Mouse (Mus musculus) forebrain, embryonic 13.5 days (tissue): ENCODE results near the gene Ubn1. TPM values are rescaled to one million over a fixed set of nuclear protein-coding genes. Genes with fewer than 3 reads are reported as not detected.

Experiments used
- ATAC-seq: fragments of 200-750 bp; cut with Nextera tagmentation; 2 replicates; pipeline ENCODE4 v1.8.0; 2017
- H3K27ac ChIP-seq: fragments of 300-500 bp; sonication (generic); 2 replicates; pipeline ENCODE4 v1.5.1; 2015; ENCODE audit warnings: inconsistent platforms, mild to moderate bottlenecking, moderate library complexity
- H3K27me3 ChIP-seq: fragments of 300-500 bp; sonication (generic); 2 replicates; pipeline ENCODE4 v1.6.1; 2015; ENCODE audit warnings: mild to moderate bottlenecking, inconsistent platforms
- H3K36me3 ChIP-seq: fragments of 300-500 bp; sonication (generic); 2 replicates; pipeline ENCODE4 v1.6.1; 2015; ENCODE audit warnings: mild to moderate bottlenecking, inconsistent platforms; ENCODE audit not compliant: poor library complexity, severe bottlenecking
- H3K4me1 ChIP-seq: fragments of 300-500 bp; sonication (generic); 2 replicates; pipeline ENCODE4 v1.6.1; 2015; ENCODE audit warnings: inconsistent platforms
- H3K4me2 ChIP-seq: fragments of 300-500 bp; sonication (generic); 2 replicates; pipeline ENCODE4 v1.6.1; 2015; ENCODE audit warnings: inconsistent platforms, mild to moderate bottlenecking, moderate library complexity
- H3K4me3 ChIP-seq: fragments of 300-500 bp; sonication (generic); 2 replicates; pipeline ENCODE4 v1.5.1; 2015; ENCODE audit warnings: mild to moderate bottlenecking, inconsistent platforms
- H3K9ac ChIP-seq: fragments of 300-500 bp; sonication (generic); 2 replicates; pipeline ENCODE4 v1.6.1; 2015; ENCODE audit warnings: mild to moderate bottlenecking, inconsistent platforms
- H3K9me3 ChIP-seq: fragments of 300-500 bp; sonication (generic); replicated peaks from 2 replicates; pipeline ENCODE4 v1.6.1; 2016; ENCODE audit warnings: inconsistent platforms
- WGBS: fragments of 180-500 bp; shearing (Covaris S2); methylation state at CpG from one replicate; pipeline ENCODE4 v1.1.7; 2015; 5-methylcytosine and 5-hydroxymethylcytosine counted together
- polyA plus RNA-seq: library from polyadenylated mRNA; unstranded; fragments of >200 nt; fragmentation: Nextera tagmentation; extraction: Ambion mirVana; gene quantifications from 2 replicates; pipeline ENCODE4 v1.2.1, GENCODE M21; 2015

The Ubn1 gene
- polyA plus RNA-seq: 18.0 and 18.2 TPM in 2 replicates

DNA sequence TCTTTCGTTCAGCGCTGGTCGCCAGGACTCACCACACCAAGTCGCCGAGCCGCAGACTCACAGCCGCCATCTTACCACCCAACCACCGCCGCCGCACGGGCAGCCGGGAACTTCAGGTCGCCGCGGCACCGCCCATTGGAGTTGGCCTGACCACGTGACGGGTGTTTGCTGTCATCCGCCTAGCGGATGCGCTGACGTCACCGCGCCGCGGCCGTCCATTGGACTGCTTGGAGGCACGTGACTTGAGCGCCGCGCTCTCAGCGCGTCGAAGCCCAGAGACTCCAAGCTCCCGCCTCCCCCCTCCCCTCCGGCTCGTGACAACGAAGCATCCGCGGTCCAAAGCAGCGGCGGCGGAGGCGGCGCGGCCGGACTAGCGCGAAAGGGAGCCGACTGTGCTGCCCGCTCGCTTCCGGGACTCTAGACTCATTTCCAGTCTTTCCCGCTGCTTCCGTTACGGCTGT is at the start of gene Ubn1, which contains the start of gene Glyr1:
Gene Ubn1 (plus strand): TSS at position 284 of the 461 bp plus-strand sequence.
Gene Glyr1 (minus strand): TSS at position 90 of the 461 bp plus-strand sequence.
- H3K27ac ChIP-seq: peak within 1 kb of the TSS; percentile 97
- H3K4me3 ChIP-seq: peak within 1 kb of the TSS; percentile 98
- no peaks in the 10 kb centered on the region for H3K9me3 ChIP-seq
- ATAC-seq: peak; percentile 100
- peak within 1 kb of the TSS; percentile 97 for H3K9ac ChIP-seq
- peaks cover 36% of the 10 kb centered on the region for H3K36me3 ChIP-seq
- peak within 1 kb of the TSS; percentile 97 for H3K4me2 ChIP-seq
- WGBS: under 1% methylated on average over 55 of the region's 56 CpGs
- no peaks in the 10 kb centered on the region for H3K27me3 ChIP-seq
- H3K4me1 ChIP-seq: peaks cover 32% of the 10 kb centered on the region

DNA sequence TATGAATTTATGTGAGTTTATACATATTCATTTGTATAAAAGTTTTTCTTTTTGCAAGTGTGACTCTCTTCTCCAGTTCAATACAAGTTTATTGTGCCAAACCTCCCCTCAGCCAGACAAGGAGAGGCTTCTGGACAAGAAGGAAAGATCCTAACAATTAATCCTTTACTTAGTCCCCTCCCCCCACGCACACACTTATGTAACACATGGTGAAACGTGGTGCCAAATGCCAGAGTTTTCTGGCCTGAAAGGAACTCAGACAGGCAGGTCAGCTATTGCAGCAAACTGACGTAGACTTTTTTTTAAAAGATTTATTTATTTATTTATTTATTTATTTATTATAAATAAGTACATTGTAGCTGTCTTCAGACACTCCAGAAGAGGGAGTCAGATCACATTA is 49.2 kb upstream of the Ubn1 start:
- no peak overlapping the region for H3K4me3 ChIP-seq
- H3K27ac ChIP-seq: no peak overlapping the region
- no peaks in the 10 kb centered on the region for H3K9me3 ChIP-seq
- no peaks in the 10 kb centered on the region for H3K4me1 ChIP-seq
- ATAC-seq: no peak
- no peaks in the 10 kb centered on the region for H3K36me3 ChIP-seq
- no peak overlapping the region for H3K4me2 ChIP-seq
- H3K9ac ChIP-seq: no peak overlapping the region
- no peaks in the 10 kb centered on the region for H3K27me3 ChIP-seq
- 72% methylated on average over 3 of the region's 3 CpGs for WGBS

DNA sequence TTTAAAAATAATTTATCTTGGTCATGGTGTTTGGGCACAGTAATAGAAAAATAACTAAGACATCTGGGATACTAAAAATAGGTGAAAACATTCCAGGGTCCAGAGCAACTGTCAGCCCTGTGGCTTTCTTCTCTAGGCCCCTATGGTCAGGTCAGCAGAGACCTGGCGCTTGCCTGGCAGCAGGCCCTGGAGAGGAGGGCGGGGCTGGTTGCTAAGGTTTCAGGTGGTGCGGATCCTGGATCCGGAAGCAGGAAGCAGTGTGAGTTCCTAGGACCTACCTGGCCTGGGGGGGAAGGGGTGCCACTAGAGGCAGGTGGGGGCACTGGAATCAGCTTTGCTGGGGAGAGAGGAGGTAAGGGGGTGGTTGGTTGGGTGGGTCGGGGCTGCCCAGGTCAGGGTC is 42.8 kb upstream of the Ubn1 start, which contains the start of gene Smim22:
Gene Smim22 (plus strand): TSS at position 222 of the 400 bp plus-strand sequence.
- Histone ChIP-seq H3K4me1 (peaks cover 2% of the 10 kb centered on the region), H3K4me3 (no peak within 1 kb of the TSS), H3K9me3 (no peaks in the 10 kb centered on the region), H3K4me2 (no peak within 1 kb of the TSS), H3K9ac (no peak within 1 kb of the TSS), H3K36me3 (peaks cover 20% of the 10 kb centered on the region; the same call in 1 of the 2 replicates), H3K27ac (no peak within 1 kb of the TSS), H3K27me3 (no peaks in the 10 kb centered on the region)
- 51% methylated on average over 5 of the region's 5 CpGs for WGBS
- ATAC-seq: no peak

DNA sequence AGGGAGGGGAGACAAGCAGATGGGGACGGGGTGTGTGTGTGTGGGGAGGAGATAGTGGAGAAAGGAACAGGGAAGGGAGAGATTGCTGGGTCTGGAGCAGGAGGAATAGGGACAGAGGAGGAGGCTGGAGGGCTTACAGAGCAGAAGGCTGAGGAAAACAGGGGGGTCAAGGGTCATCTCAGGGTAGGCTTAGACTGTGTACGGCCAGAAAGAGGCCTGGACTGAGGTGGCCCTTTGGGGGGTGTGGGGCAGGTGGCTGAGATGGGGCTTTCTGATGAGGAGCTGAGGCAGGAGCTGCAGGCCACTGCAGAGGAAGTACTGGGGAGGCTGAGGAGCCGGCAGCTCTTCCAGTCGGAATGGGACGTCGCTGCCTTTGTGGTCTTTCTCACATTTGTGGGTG is 42.4 kb upstream of the Ubn1 start:
- 49% methylated on average over 6 of the region's 6 CpGs for WGBS

DNA sequence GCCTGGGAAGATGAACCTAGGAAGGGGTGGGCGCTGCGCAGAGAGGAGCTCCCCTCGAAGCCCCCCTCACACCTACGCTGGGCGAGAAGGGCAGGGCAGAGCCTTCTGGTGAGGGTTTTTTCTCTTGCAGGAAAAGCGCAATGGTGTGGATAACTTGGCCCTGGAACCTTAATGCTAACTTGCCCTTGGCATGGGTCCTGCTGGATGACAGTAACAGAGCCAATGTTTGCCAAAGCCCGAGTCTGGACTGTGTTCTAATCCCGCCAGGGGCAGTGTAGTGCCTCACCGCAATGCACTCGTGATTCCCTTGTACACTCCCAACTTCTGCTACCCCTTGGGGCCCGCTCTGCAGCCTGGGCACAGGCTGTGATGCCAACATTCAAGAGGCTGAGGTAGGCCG is 41.8 kb upstream of the Ubn1 start:
- 88% methylated on average over 12 of the region's 12 CpGs for WGBS
- Histone ChIP-seq H3K9me3 (no peaks in the 10 kb centered on the region), H3K27me3 (no peaks in the 10 kb centered on the region), H3K36me3 (peaks cover 20% of the 10 kb centered on the region; the same call in 1 of the 2 replicates), H3K27ac (no peak overlapping the region), H3K9ac (no peak overlapping the region), H3K4me1 (peaks cover 11% of the 10 kb centered on the region), H3K4me3 (no peak overlapping the region), H3K4me2 (no peak overlapping the region)
- no peak for ATAC-seq

More for the DNA sequence above, 42.4 kb upstream of the Ubn1 start:
- Histone ChIP-seq H3K27me3 (no peaks in the 10 kb centered on the region), H3K4me1 (peaks cover 6% of the 10 kb centered on the region), H3K4me3 (no peak overlapping the region), H3K9ac (no peak overlapping the region), H3K4me2 (no peak overlapping the region), H3K27ac (no peak overlapping the region), H3K9me3 (no peaks in the 10 kb centered on the region), H3K36me3 (peaks cover 20% of the 10 kb centered on the region; the same call in 1 of the 2 replicates)
- ATAC-seq: no peak

DNA sequence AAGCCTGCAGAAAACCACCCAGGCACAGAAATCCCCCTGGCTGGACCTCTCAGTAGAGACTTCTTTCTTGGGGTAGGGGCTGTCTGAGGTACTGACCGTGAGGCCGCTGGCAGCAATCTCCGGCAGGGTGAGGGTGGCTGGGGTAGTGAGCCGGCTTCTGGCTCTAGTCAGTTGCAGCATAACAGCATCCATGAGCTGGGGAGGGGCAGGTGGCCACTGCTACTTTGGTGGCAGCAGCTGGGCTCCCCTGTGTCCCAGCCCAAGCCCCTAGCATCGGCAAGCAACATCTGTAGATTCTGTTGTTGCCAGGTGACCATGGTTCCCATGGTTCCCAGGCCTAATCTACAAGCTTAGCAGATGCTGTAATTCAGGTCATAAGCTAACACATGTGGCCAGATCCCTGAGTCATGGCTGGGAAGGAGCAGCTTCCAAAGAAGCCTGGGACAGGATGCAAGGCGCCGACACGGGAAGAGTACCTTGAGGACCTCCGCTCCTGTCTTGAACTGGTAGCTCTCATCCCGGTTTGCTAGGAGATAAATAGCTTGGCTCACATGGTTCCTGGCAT is 39.4 kb upstream of the Ubn1 start:
- Histone ChIP-seq H3K9ac (no peak overlapping the region), H3K27ac (no peak overlapping the region), H3K4me1 (peaks cover 11% of the 10 kb centered on the region), H3K9me3 (no peaks in the 10 kb centered on the region), H3K4me2 (no peak overlapping the region), H3K36me3 (peaks cover 32% of the 10 kb centered on the region), H3K4me3 (no peak overlapping the region), H3K27me3 (no peaks in the 10 kb centered on the region)
- ATAC-seq: no peak
- WGBS: 87% methylated on average over 10 of the region's 10 CpGs

DNA sequence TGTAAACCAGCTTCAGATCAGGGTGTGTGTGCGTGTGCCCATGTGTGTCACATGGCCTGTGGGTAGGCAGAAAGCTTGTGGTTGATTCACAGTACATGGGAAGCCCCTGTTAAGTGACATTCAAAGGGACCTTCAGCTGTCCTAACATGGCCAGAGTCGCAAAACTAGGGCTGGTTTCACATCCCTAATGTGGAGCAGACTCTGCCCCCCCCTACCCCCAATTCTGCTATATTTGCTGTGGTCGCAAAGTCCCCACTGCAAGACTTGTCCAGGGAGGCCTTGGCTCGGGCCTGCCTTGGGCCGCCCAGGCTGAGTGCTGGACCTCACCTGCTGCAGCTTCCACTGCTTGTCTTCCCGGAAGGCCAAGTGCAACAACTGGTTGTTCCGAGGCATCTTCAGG is 38.6 kb upstream of the Ubn1 start:
- 87% methylated on average over 7 of the region's 7 CpGs for WGBS
- H3K4me1 ChIP-seq: peaks cover 11% of the 10 kb centered on the region
- H3K4me3 ChIP-seq: no peak overlapping the region
- no peak overlapping the region for H3K4me2 ChIP-seq
- H3K9me3 ChIP-seq: no peaks in the 10 kb centered on the region
- H3K27ac ChIP-seq: no peak overlapping the region
- H3K9ac ChIP-seq: no peak overlapping the region
- H3K36me3 ChIP-seq: peaks cover 40% of the 10 kb centered on the region
- no peak for ATAC-seq
- no peaks in the 10 kb centered on the region for H3K27me3 ChIP-seq

DNA sequence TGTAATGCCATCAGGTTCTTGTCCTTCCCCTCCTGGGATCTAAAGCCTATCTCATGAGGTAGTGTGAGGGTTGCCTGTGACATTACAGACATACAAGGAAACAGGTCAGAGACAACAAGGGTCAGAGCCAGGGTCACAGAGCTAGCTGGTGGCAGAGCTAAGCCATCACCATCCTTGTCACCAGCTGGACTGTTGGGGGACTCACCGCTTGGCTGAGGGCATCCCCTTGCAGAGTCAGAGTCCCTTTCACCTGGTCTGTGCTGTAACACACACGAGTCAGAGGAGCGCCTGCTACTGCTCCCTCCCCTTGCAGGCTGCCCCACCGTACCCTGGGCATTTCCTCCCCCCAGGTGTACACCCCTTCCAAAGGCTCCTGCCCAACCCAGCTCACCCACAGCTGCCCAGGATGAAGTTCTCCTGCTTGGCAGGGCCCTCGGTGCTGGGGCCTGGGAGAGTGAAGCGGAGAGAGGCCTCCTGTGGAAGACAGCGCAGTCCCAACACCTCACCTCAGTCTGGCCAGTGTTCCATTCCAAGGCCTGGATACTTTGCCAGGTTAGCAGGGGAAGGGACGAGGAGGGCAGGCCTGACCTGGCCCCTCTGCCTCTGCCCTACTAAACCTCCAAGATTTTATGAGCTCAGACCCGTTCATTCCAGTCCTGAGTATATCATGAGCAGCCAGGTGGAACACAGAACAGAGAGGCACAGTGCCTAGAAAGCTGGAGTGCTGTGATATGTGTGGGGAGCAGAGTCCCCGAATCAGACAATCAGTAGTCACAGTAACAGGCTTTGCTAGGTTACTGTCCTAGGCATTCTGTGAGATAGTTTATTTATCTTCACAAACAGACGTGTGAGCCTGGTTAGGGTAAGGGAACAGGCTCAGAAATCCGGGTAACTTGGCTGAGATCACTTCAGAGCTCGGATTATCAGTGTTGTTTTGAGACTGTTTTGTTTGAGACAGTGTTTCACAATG is 37.5 kb upstream of the Ubn1 start:
- Histone ChIP-seq H3K4me3 (peak overlapping the region; percentile 54), H3K9me3 (no peaks in the 10 kb centered on the region), H3K27me3 (no peaks in the 10 kb centered on the region), H3K9ac (peak overlapping the region; percentile 65), H3K36me3 (peaks cover 51% of the 10 kb centered on the region), H3K4me2 (peak overlapping the region; percentile 76), H3K27ac (peak overlapping the region; percentile 27; the same call in 1 of the 2 replicates), H3K4me1 (peaks cover 11% of the 10 kb centered on the region)
- no peak for ATAC-seq
- WGBS: 57% methylated on average over 13 of the region's 13 CpGs

DNA sequence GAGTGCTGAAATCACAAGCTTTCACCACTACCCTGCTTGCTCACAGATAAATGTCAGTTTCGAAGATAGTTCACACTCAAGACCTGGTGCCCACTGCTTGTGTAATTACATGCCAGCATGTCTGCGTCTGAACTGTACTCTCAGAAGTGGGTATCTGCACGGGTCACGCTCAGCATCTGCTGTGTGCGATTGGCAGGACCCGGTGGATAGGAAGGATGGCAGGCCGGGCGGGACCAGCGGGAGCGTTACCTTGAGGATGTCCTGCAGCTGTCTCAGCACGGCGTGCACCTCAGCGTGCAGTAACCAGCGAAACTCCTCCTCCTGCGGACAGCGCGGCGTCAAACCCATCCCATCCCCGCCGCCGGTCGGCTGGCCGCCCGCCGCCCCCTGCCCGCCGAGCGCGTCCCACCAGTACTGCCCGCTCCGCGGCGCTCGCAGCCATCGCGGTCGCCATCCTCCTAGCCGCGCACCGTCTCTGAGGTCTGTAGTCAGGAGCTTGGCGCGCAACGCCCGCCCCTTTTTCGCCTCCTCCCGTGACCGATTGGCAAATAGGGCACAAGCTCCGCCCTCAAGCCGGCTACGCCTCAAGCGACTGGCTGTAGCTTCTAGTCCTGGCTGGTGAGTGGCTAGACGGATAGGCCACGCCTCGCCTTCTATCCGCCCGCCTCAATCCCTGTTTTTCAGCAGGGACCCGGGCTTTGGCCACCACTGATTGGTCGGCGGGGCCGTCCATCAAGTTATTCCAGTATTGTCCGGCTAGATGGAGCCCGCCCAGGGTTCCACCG is 36.6 kb upstream of the Ubn1 start, which contains the start of gene Rogdi:
Gene Rogdi (minus strand): TSS at position 500 of the 785 bp plus-strand sequence.
- H3K4me3 ChIP-seq: peak within 1 kb of the TSS; percentile 54
- no peaks in the 10 kb centered on the region for H3K27me3 ChIP-seq
- H3K36me3 ChIP-seq: peaks cover 60% of the 10 kb centered on the region
- no peaks in the 10 kb centered on the region for H3K9me3 ChIP-seq
- WGBS: under 1% methylated on average over 55 of the region's 63 CpGs
- peak within 1 kb of the TSS; percentile 27; the same call in 1 of the 2 replicates for H3K27ac ChIP-seq
- H3K4me2 ChIP-seq: peak within 1 kb of the TSS; percentile 76
- peak; percentile 100 for ATAC-seq
- H3K4me1 ChIP-seq: peaks cover 11% of the 10 kb centered on the region
- peak within 1 kb of the TSS; percentile 65 for H3K9ac ChIP-seq

DNA sequence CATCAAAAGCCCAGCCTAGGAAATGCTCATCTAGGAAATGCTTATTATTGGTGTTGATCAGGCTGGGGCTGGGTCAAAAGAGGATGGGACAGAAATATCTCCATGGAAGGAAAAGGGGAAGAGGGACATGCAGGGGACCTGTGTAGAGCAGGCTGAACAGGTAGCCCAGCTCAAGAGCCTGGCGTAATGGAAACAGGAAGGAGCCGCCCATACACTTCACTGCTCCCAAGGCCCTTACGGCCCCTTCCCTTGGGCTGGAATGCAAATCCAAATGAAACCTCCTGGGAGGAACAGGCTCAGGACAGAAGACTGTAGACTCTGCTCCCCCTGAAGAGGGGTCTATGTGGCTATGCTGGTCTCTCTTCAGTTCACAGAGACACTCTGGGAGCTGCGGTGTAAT is 35.3 kb upstream of the Ubn1 start:
- Histone ChIP-seq H3K9me3 (no peaks in the 10 kb centered on the region), H3K4me2 (no peak overlapping the region), H3K9ac (no peak overlapping the region), H3K4me1 (peaks cover 11% of the 10 kb centered on the region), H3K4me3 (no peak overlapping the region), H3K36me3 (peaks cover 66% of the 10 kb centered on the region), H3K27ac (no peak overlapping the region), H3K27me3 (no peaks in the 10 kb centered on the region)
- 90% methylated on average over 4 of the region's 4 CpGs for WGBS
- ATAC-seq: no peak

DNA sequence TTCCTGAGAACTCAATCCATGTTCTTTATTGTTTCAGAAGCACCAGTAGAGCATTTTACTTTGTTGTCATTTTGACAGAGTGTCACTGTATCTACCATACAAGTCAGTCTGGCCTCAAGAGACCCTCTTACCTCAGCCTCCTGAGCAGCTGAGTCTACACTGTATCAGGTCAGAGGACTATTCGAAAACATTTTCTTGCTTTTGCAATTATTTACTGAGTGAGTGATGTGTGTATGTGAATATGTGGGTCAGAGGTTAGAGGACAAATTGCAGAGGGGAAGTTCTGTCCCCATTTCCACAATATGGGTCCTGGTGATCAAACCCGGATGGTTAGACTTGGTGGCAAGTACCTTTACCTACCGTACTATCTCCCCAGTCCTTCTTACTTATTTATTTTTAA is 25.8 kb upstream of the Ubn1 start:
- Histone ChIP-seq H3K9me3 (no peaks in the 10 kb centered on the region), H3K4me2 (no peak overlapping the region), H3K9ac (no peak overlapping the region), H3K27me3 (no peaks in the 10 kb centered on the region), H3K4me1 (no peaks in the 10 kb centered on the region), H3K4me3 (no peak overlapping the region), H3K36me3 (peaks cover 97% of the 10 kb centered on the region), H3K27ac (no peak overlapping the region)
- WGBS: 96% methylated on average over 3 of the region's 3 CpGs
- ATAC-seq: no peak
